9 mouse cellular contexts compared by ENCODE assay signal in genomic region chr4:134263191-134263590, GRCm38 (mm10). TPM values are rescaled to one million over a fixed set of nuclear protein-coding genes. Genes with fewer than 3 reads are reported as not detected.
DNase-seq lines count a peak whose midpoint lies in the region; ATAC-seq and TF ChIP-seq lines count a peak whose summit lies in the region.
"Had no signal": no experiment of that assay in that cellular context is flagged by ENCODE, and none has a peak within 500 bp of the region (broad histone marks: within the 10 kb centered on the region; RNA-seq: fewer than 3 reads in every experiment).

No protein-coding gene starts in this region.

- H3K9ac ChIP-seq in limb, embryonic 11.5 days (ENCODE audit: low read length): no peak overlapping the region

- H3K27me3 ChIP-seq in limb, embryonic 11.5 days (ENCODE audit: control insufficient read depth, insufficient read depth, low read length): no peaks in the 10 kb centered on the region

- H3K36me3 ChIP-seq in limb, embryonic 11.5 days (ENCODE audit: control insufficient read depth, insufficient read depth, low read length): no peaks in the 10 kb centered on the region

- WGBS in limb, embryonic 11.5 days: 34% methylated on average over 6 of the region's 6 CpGs

- TF ChIP-seq POLR2A in embryonic fibroblast, embryonic 13.5 days (IDR thresholded peaks at IDR 0.05; ENCODE audit: low read depth, low read length): no peak

- H3K9me3 ChIP-seq in limb, embryonic 11.5 days (ENCODE audit: control insufficient read depth, low read length): no peaks in the 10 kb centered on the region

- TF ChIP-seq CTCF in left cerebral cortex, adult 2 months (IDR thresholded peaks at IDR 0.05): peak; percentile 80
- TF ChIP-seq CTCF in embryonic fibroblast, embryonic 13.5 days (IDR thresholded peaks at IDR 0.05; ENCODE audit: borderline replicate concordance, insufficient read depth, low read length): peak; percentile 80; the same call in 1 of the 2 replicates

- peak; percentile 44 to 46 for DNase-seq in cerebellum, adult 18-20 months
- DNase-seq in cerebellum, adult 9-11 months: no peak
- no peak for DNase-seq in left cerebral cortex, adult 2 months (ENCODE audit: extremely low spot score in 1 of 2, low spot score in 2 of 2)
- DNase-seq in left cerebral cortex, adult 11 months (ENCODE audit: low spot score): no peak
- peak; percentile 92 for DNase-seq in ZHBTc4 (ENCODE audit: low read depth, low spot score)
- peak; percentile 76 for DNase-seq in limb, embryonic 11.5 days (ENCODE audit: low spot score)
- DNase-seq in thymus, postnatal 0 days (ENCODE audit: low spot score): peak; percentile 30

- no peak overlapping the region for H3K27ac ChIP-seq in left cerebral cortex, adult 2 months
- no peak overlapping the region for H3K27ac ChIP-seq in embryonic fibroblast, embryonic 13.5 days (ENCODE audit: insufficient read depth, low read length)
- H3K27ac ChIP-seq in limb, embryonic 11.5 days (replicated peaks; ENCODE audit: low read depth, low read length): no peak overlapping the region

- no peaks in the 10 kb centered on the region for H3K4me1 ChIP-seq in embryonic fibroblast, embryonic 13.5 days (ENCODE audit: control insufficient read depth, insufficient read depth, low read length)
- no peaks in the 10 kb centered on the region for H3K4me1 ChIP-seq in limb, embryonic 11.5 days (ENCODE audit: control insufficient read depth, insufficient read depth, low read length)

- H3K4me3 ChIP-seq in left cerebral cortex, adult 2 months: no peak overlapping the region
- H3K4me3 ChIP-seq in embryonic fibroblast, embryonic 13.5 days (ENCODE audit: insufficient read depth, low read length): no peak overlapping the region
- no peak overlapping the region for H3K4me3 ChIP-seq in limb, embryonic 11.5 days (ENCODE audit: low read depth, low read length)

- ATAC-seq in limb, embryonic 11.5 days (ENCODE audit: insufficient number of reproducible peaks, low FRiP score, low TSS enrichment, low read depth): no peak

- intact Hi-C loops in left cerebral cortex, adult 2 months (cut with DNase I): no loop called here

- H3K4me2 ChIP-seq in limb, embryonic 11.5 days (ENCODE audit: low read depth, severe bottlenecking): no peak overlapping the region

RNA-seq across cellular contexts. Expression of gene Grrp1, which starts 9.3 kb away (rescaled TPM):
- total RNA-seq in left cerebral cortex, adult 2 months (2021): 1 to 10 TPM; 3.0 to 3.6 TPM
- polyA plus RNA-seq in embryonic fibroblast, embryonic 13.5 days (2011; ENCODE audit: insufficient read length, low read depth, missing spikeins): not detected in 2 replicates
- polyA plus RNA-seq in limb, embryonic 11.5 days (2014; fragmentation: Nextera tagmentation; extraction: Ambion mirVana): 5.5 and 7.1 TPM in 2 replicates
- polyA plus RNA-seq in thymus, postnatal 0 days (2015; fragmentation: Nextera tagmentation; extraction: Ambion mirVana): 3.5 and 4.4 TPM in 2 replicates

RNA-seq across cellular contexts. Expression of gene Gm30191, which starts 16.5 kb away (rescaled TPM):
- total RNA-seq in left cerebral cortex, adult 2 months (2021): not detected
- polyA plus RNA-seq in embryonic fibroblast, embryonic 13.5 days (2011; ENCODE audit: insufficient read length, low read depth, missing spikeins): not detected in 2 replicates
- not detected in 2 replicates for polyA plus RNA-seq in limb, embryonic 11.5 days (2014; fragmentation: Nextera tagmentation; extraction: Ambion mirVana)
- 0.22 TPM in 1 of 2 replicates, not detected in the other for polyA plus RNA-seq in thymus, postnatal 0 days (2015; fragmentation: Nextera tagmentation; extraction: Ambion mirVana)
- polyA plus RNA-seq: limb, embryonic 14.5 days had no signal

RNA-seq across cellular contexts. Expression of gene Zfp593, which starts 17.8 kb away (rescaled TPM):
- total RNA-seq in left cerebral cortex, adult 2 months (2021): 10 to 100 TPM; 11.6 to 12.9 TPM
- 9.5 and 11.9 TPM in 2 replicates for polyA plus RNA-seq in embryonic fibroblast, embryonic 13.5 days (2011; ENCODE audit: insufficient read length, low read depth, missing spikeins)
- 16.2 and 17.1 TPM in 2 replicates for polyA plus RNA-seq in limb, embryonic 11.5 days (2014; fragmentation: Nextera tagmentation; extraction: Ambion mirVana)
- polyA plus RNA-seq in thymus, postnatal 0 days (2015; fragmentation: Nextera tagmentation; extraction: Ambion mirVana): 27.4 and 28.3 TPM in 2 replicates

RNA-seq across cellular contexts. Expression of gene E130218I03Rik, which starts 19.7 kb away (rescaled TPM):
- not detected for total RNA-seq in left cerebral cortex, adult 2 months (2021)
- not detected in 2 replicates for polyA plus RNA-seq in embryonic fibroblast, embryonic 13.5 days (2011; ENCODE audit: insufficient read length, low read depth, missing spikeins)
- polyA plus RNA-seq in limb, embryonic 11.5 days (2014; fragmentation: Nextera tagmentation; extraction: Ambion mirVana): 0.35 and 0.43 TPM in 2 replicates
- 0.54 and 0.69 TPM in 2 replicates for polyA plus RNA-seq in thymus, postnatal 0 days (2015; fragmentation: Nextera tagmentation; extraction: Ambion mirVana)

RNA-seq across cellular contexts. Expression of gene Pdik1l, which starts 24.5 kb away (rescaled TPM):
- total RNA-seq in left cerebral cortex, adult 2 months (2021): 10 to 100 TPM; 17.5 to 20.4 TPM
- 8.5 and 10.3 TPM in 2 replicates for polyA plus RNA-seq in embryonic fibroblast, embryonic 13.5 days (2011; ENCODE audit: insufficient read length, low read depth, missing spikeins)
- 20.6 and 21.0 TPM in 2 replicates for polyA plus RNA-seq in limb, embryonic 11.5 days (2014; fragmentation: Nextera tagmentation; extraction: Ambion mirVana)
- 18.3 and 21.9 TPM in 2 replicates for polyA plus RNA-seq in thymus, postnatal 0 days (2015; fragmentation: Nextera tagmentation; extraction: Ambion mirVana)

Comparison
In these comparisons a context has a peak if more than half of its experiments do, and no peak if none do; other contexts are left out.
1. DNase-seq: peak in cerebellum, adult 18-20 months (2 of 2), ZHBTc4 (single experiment), limb, embryonic 11.5 days (single experiment) and thymus, postnatal 0 days (single experiment); none in cerebellum, adult 9-11 months (single experiment), left cerebral cortex, adult 2 months (0 of 2) and left cerebral cortex, adult 11 months (single experiment).